Mouse (Mus musculus) embryonic fibroblast, embryonic 13.5 days (primary cell): Measurements from ENCODE around the gene Senp2.

Experiments
- CTCF ChIP-seq: IDR thresholded peaks from 2 replicates; pipeline ENCODE4 v1.5.1; 2011; ENCODE audit warnings: mild to moderate bottlenecking, control low read depth, low read length, moderate library complexity, borderline replicate concordance; ENCODE audit not compliant: insufficient read depth
- POLR2A ChIP-seq: IDR thresholded peaks from 2 replicates; pipeline ENCODE4 v1.6.1; 2011; ENCODE audit warnings: low read depth, mild to moderate bottlenecking, control low read depth, low read length, moderate library complexity

- TF ChIP-seq CTCF, result no peak
- TF ChIP-seq POLR2A, result no peak
Observed at GRCm38 (mm10) chr16:21987956-21988355, 21.3 kb upstream of the Senp2 start.
